Mouse (Mus musculus): ENCODE measurements around the gene Galc. TPM values are rescaled to one million over a fixed set of nuclear protein-coding genes. Genes with fewer than 3 reads are reported as not detected.

Galc gene
- polyA plus RNA-seq, 1 experiment = 1.8 TPM

- Histone ChIP-seq H3K27ac (ENCODE audit: insufficient read depth, low read depth, low read length) (no peak overlapping the region), H3K4me1 (ENCODE audit: control insufficient read depth, insufficient read depth, insufficient read length, low read length) (no peaks in the 10 kb centered on the region)
Observed at GRCm38 (mm10) chr12:98284477-98284876, 25.2 kb upstream of the Galc start.

GRCm38 (mm10) chr12:98283487-98283860, 24.2 kb upstream of the Galc start:
- 0 out of 2 replicates have a peak overlapping the region, but pooled peaks have one; percentile 26 for H3K27ac ChIP-seq (ENCODE audit: insufficient read depth, low read depth, low read length)
- WGBS = 53% methylated on average over 3 of the region's 3 CpGs

More at GRCm38 (mm10) chr12:98284477-98284876, 25.2 kb upstream of the Galc start:
- no peak overlapping the region for H3K4me3 ChIP-seq (ENCODE audit: low read depth, low read length)
- TF ChIP-seq POLR2A (IDR thresholded peaks at IDR 0.05; ENCODE audit: low read depth, low read length) (no peak), CTCF (IDR thresholded peaks at IDR 0.05; ENCODE audit: extremely low read depth, insufficient read length, insufficient replicate concordance, low read depth, low read length) (no peak)
- 87% methylated on average over 3 of the region's 3 CpGs for WGBS
- no peaks in the 10 kb centered on the region for H3K27me3 ChIP-seq (ENCODE audit: control insufficient read depth, insufficient read depth, low read length)
- no peaks in the 10 kb centered on the region for H3K36me3 ChIP-seq (ENCODE audit: control insufficient read depth, insufficient read depth, low read length)

GRCm38 (mm10) chr12:98282776-98283486, 23.7 kb upstream of the Galc start:
- no peak overlapping the region for H3K4me3 ChIP-seq (ENCODE audit: low read depth, low read length)
- WGBS = 72% methylated on average over 14 of the region's 14 CpGs
- 0 out of 2 replicates have a peak overlapping the region, but pooled peaks have one; percentile 26 for H3K27ac ChIP-seq (ENCODE audit: insufficient read depth, low read depth, low read length)
- no peaks in the 10 kb centered on the region for H3K4me1 ChIP-seq (ENCODE audit: control insufficient read depth, insufficient read depth, insufficient read length, low read length)
- H3K36me3 ChIP-seq (ENCODE audit: control insufficient read depth, insufficient read depth, low read length) = no peaks in the 10 kb centered on the region
- H3K27me3 ChIP-seq (ENCODE audit: control insufficient read depth, insufficient read depth, low read length) = no peaks in the 10 kb centered on the region
- TF ChIP-seq CTCF (IDR thresholded peaks at IDR 0.05; ENCODE audit: extremely low read depth, insufficient read length, insufficient replicate concordance, low read depth, low read length) (no peak), POLR2A (IDR thresholded peaks at IDR 0.05; ENCODE audit: low read depth, low read length) (no peak)

More at GRCm38 (mm10) chr12:98283487-98283860, 24.2 kb upstream of the Galc start:
- TF ChIP-seq CTCF (IDR thresholded peaks at IDR 0.05; ENCODE audit: extremely low read depth, insufficient read length, insufficient replicate concordance, low read depth, low read length) = no peak
- no peak for TF ChIP-seq POLR2A (IDR thresholded peaks at IDR 0.05; ENCODE audit: low read depth, low read length)
- Histone ChIP-seq H3K4me3 (ENCODE audit: low read depth, low read length) (no peak overlapping the region), H3K4me1 (ENCODE audit: control insufficient read depth, insufficient read depth, insufficient read length, low read length) (no peaks in the 10 kb centered on the region), H3K36me3 (ENCODE audit: control insufficient read depth, insufficient read depth, low read length) (no peaks in the 10 kb centered on the region), H3K27me3 (ENCODE audit: control insufficient read depth, insufficient read depth, low read length) (no peaks in the 10 kb centered on the region)

GRCm38 (mm10) chr12:98280996-98281395, 21.7 kb upstream of the Galc start:
- no peak for TF ChIP-seq POLR2A (IDR thresholded peaks at IDR 0.05; ENCODE audit: low read depth, low read length)
- Histone ChIP-seq H3K4me3 (ENCODE audit: low read depth, low read length) (no peak overlapping the region), H3K27ac (ENCODE audit: insufficient read depth, low read depth, low read length) (no peak overlapping the region), H3K36me3 (ENCODE audit: control insufficient read depth, insufficient read depth, low read length) (no peaks in the 10 kb centered on the region), H3K27me3 (ENCODE audit: control insufficient read depth, insufficient read depth, low read length) (no peaks in the 10 kb centered on the region), H3K4me1 (ENCODE audit: control insufficient read depth, insufficient read depth, insufficient read length, low read length) (no peaks in the 10 kb centered on the region)
- WGBS = 70% methylated on average over 8 of the region's 8 CpGs

- Histone ChIP-seq H3K27me3 (ENCODE audit: control insufficient read depth, insufficient read depth, low read length) (no peaks in the 10 kb centered on the region), H3K36me3 (ENCODE audit: control insufficient read depth, insufficient read depth, low read length) (no peaks in the 10 kb centered on the region)
Observed at GRCm38 (mm10) chr12:98280530-98280929, 21.3 kb upstream of the Galc start.

GRCm38 (mm10) chr12:98272433-98272832, 13.2 kb upstream of the Galc start:
- Histone ChIP-seq H3K36me3 (ENCODE audit: control insufficient read depth, insufficient read depth, low read length) (no peaks in the 10 kb centered on the region; the same call in 1 of the 2 replicates), H3K4me3 (ENCODE audit: low read depth, low read length) (no peak overlapping the region), H3K4me1 (ENCODE audit: control insufficient read depth, insufficient read depth, insufficient read length, low read length) (no peaks in the 10 kb centered on the region), H3K27ac (ENCODE audit: insufficient read depth, low read depth, low read length) (no peak overlapping the region), H3K27me3 (ENCODE audit: control insufficient read depth, insufficient read depth, low read length) (no peaks in the 10 kb centered on the region)
- no peak for TF ChIP-seq CTCF (IDR thresholded peaks at IDR 0.05; ENCODE audit: extremely low read depth, insufficient read length, insufficient replicate concordance, low read depth, low read length)
- TF ChIP-seq POLR2A (IDR thresholded peaks at IDR 0.05; ENCODE audit: low read depth, low read length) = no peak
- WGBS = 64% methylated on average over 7 of the region's 7 CpGs

More at GRCm38 (mm10) chr12:98280530-98280929, 21.3 kb upstream of the Galc start:
- Histone ChIP-seq H3K27ac (ENCODE audit: insufficient read depth, low read depth, low read length) (no peak overlapping the region), H3K4me1 (ENCODE audit: control insufficient read depth, insufficient read depth, insufficient read length, low read length) (no peaks in the 10 kb centered on the region), H3K4me3 (ENCODE audit: low read depth, low read length) (no peak overlapping the region)
- WGBS = 31% methylated on average over 5 of the region's 5 CpGs
- TF ChIP-seq POLR2A (IDR thresholded peaks at IDR 0.05; ENCODE audit: low read depth, low read length) (no peak), CTCF (IDR thresholded peaks at IDR 0.05; ENCODE audit: extremely low read depth, insufficient read length, insufficient replicate concordance, low read depth, low read length) (no peak)

GRCm38 (mm10) chr12:98270810-98271566, 11.7 kb upstream of the Galc start:
- Histone ChIP-seq H3K4me3 (ENCODE audit: low read depth, low read length) (no peak overlapping the region), H3K4me1 (ENCODE audit: control insufficient read depth, insufficient read depth, insufficient read length, low read length) (no peaks in the 10 kb centered on the region), H3K36me3 (ENCODE audit: control insufficient read depth, insufficient read depth, low read length) (no peaks in the 10 kb centered on the region; the same call in 1 of the 2 replicates), H3K27me3 (ENCODE audit: control insufficient read depth, insufficient read depth, low read length) (no peaks in the 10 kb centered on the region), H3K27ac (ENCODE audit: insufficient read depth, low read depth, low read length) (no peak overlapping the region)
- WGBS = 51% methylated on average over 12 of the region's 12 CpGs
- TF ChIP-seq POLR2A (IDR thresholded peaks at IDR 0.05; ENCODE audit: low read depth, low read length) (no peak), CTCF (IDR thresholded peaks at IDR 0.05; ENCODE audit: extremely low read depth, insufficient read length, insufficient replicate concordance, low read depth, low read length) (no peak)
